Mouse (Mus musculus): Measurements from ENCODE around the gene Cyp2f2. TPM values are rescaled to one million over a fixed set of nuclear protein-coding genes. Genes with fewer than 3 reads are reported as not detected.

Gene Cyp2f2
- polyA plus RNA-seq (2014; fragmentation: Illumina TruSeq; extraction: RNeasy Lipid Tissue Mini Kit (QIAGEN cat#74804); ENCODE audit: low read depth, low replicate concordance), result 346 TPM

DNA sequence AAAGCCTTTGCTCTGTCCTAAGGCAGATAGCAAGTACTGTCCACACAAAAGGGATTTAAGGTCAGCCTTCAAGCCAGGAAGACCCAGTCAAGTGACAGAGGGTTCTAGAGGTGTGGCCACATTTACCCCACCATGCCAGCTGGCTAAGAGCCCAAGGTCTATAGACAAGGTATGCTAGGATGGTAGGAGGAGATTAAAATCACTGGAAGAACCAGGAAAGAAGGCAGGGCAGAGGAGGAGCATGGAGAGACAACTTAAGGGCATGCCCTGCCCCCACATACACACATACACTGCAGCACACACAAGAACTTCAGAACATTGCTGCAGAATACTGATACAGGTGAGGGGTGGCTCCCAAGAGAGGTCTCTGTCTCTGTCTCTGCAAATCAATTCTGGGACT is at the start of gene Cyp2f2:
Gene Cyp2f2, plus strand, starts transcription at position 234 of the 400 bp plus-strand sequence.

DNA sequence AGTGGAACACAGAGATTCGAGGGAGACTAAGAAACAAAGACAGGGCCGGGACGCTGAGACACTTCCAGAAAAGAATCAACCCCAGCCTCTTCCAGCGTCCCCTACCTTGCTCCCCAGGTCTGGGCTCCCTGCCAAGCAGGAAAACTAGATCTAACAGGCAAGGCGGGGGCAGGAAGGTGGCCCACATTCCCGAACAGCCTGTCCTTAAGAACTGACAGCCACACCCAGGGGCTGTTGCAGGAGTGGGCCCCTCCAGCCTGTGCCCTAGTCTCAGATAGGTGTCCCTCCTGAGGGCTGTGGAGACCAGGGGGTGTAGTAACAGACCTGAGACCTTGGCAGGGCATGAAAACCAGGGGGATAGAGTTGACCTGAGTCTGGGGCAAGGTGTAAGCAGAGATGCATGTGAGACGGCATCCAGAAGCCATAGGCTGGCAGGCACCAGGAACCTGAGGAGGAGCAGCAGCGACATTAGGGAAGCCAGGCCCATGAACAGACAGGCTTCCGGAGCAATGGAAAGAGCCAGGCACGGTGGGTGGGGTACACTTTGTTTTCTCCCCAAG is 33.6 kb downstream of the Cyp2f2 start, which contains the start of gene Cyp2t4:
Gene Cyp2t4, plus strand, starts transcription at position 510 of the 560 bp plus-strand sequence.

DNA sequence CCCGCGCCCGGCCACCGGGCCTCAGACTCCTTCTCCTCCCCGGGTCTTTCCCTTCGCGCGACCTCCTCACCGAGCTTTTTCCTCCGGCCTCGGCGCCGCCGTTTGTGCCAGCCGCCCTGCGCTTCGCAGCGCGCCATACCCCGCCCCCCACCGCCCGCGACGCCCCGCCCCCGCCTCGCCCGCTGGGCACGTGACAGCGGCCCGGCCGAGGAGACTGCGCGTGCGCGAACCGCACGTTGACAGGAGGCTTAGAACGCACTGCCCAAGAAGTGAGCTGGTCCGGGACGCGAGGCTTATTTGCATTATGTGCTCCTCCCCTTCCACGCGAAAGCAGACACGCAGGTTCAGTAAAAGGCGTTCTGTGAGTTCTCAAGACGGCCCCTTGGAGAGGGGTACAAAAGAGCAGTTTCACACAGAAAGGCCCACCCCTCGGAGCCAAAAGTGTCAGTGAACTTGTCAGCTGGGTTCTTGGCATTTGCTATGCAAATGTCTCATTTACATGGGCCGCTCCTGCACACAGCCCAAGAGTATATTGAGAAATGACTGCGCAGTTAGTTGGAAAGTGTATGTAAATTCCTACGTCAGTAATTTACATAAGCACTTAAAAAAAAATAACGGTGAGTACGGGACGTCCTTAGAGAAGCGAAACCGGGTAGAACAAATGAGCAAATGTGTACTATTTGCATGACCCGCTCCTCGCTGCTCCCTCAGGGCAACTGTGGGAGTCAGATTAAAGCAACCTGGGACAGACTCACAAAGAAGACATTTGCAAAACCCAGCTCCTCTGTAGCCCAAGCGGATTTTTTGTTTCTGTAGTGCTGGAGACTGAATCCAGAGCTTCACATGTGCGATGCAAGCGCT is 47.1 kb downstream of the Cyp2f2 start, which contains the start of gene Egln2:
Gene Egln2, minus strand, starts transcription at position 189 of the 861 bp plus-strand sequence.

DNA sequence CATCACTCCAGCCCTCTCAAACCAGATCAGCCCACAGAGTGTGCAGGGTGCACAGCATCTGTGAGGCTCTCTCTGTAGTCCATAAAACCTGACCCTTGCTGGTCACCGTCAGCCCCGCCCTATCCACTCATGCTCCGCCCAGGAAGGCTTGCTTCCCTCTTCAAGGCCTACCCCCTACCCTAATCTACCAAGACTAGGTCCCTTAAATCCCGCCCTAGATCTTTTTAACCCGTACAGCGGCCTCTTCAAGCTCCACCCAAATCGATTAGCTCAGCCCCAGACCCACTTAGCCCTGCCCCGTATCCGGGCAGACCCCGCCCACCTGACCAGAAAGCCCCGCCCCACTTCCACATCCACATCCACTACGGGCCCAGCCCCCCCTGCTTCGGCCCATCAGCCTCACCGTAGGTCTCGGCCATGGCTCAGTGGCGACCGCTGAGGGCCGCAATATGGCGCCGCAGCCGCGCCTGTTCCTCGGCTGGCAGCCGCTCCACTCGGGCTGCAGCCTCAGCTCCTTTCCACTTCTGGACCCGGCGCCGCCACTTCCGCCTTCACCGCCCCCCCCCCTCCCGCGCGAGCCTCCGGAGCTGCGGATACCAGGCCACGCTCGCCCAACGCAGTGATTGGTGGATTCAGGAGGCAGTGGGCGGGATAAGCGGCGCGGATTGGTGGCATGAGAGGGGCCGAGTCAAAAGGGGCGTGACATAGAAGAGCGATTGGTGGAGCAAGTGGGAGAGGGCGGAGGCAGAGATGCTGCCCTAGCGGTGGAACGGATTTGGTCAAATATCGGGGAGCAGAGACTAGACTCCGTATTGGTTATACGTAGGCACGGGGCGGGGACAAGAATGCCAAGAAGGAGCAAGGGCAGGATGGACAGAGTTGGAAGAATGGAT is 58.9 kb downstream of the Cyp2f2 start, which contains the start of gene Rab4b:
Gene Rab4b, minus strand, starts transcription at position 573 of the 893 bp plus-strand sequence.

DNA sequence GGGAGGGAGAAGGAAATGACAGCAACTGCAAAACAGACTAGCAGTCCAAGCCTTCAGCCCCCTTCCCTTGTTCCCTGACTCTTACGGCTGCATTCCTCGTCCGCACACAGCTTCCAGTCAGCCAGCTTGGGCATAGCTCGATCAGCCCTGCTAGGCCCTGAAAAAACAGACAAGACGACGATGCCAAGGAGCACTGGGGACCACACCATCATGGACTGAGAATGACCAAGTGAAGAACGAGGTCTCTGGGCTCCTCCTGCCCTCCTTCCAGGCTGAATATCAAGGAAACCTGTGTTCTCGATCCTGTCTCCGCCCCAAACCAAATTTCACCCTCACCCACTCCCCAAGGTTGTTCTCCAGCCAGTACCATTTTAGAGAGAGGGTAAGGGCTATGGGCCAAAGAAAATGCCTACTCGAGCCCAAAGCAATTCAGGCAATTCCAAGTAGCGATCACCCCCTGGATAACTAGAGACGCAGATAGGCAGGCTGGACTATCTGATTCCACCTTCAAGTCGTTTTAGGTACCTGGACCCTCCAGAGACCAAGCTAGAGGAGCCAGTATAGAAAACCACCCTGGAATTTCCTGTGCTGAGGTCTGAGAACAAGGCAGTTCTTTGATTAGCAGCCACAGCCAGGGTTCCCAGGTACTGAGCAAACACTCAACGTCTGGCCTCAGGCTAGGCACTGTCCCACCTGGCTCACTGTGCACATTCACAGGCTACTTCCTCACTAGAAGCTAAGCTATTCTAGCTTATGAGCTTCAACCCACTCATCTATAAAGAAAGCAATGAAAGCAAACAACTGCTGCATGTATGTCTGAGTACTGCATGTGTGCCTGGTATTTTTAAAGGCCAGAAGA is 61.4 kb downstream of the Cyp2f2 start, which contains the start of the genes Gm21983 and Mia:
Gene Gm21983, minus strand, starts transcription at position 250 of the 859 bp plus-strand sequence.
Gene Mia, minus strand, starts transcription at position 321 of the 859 bp plus-strand sequence.

Other genes starting within 250 kb of the Cyp2f2 start
- gene Cyp2a22, start 180.5 kb upstream of the Cyp2f2 start, polyA plus RNA-seq (2014; fragmentation: Illumina TruSeq; extraction: RNeasy Lipid Tissue Mini Kit (QIAGEN cat#74804); ENCODE audit: low read depth, low replicate concordance), result 92.9 TPM
- 1,013 TPM for gene Cyp2a12, start 90.8 kb upstream of the Cyp2f2 start, polyA plus RNA-seq (2014; fragmentation: Illumina TruSeq; extraction: RNeasy Lipid Tissue Mini Kit (QIAGEN cat#74804); ENCODE audit: low read depth, low replicate concordance)
- gene Cyp2t4, start 33.8 kb downstream of the Cyp2f2 start, polyA plus RNA-seq (2014; fragmentation: Illumina TruSeq; extraction: RNeasy Lipid Tissue Mini Kit (QIAGEN cat#74804); ENCODE audit: low read depth, low replicate concordance), result not detected
- gene Egln2, start 46.9 kb downstream of the Cyp2f2 start, polyA plus RNA-seq (2014; fragmentation: Illumina TruSeq; extraction: RNeasy Lipid Tissue Mini Kit (QIAGEN cat#74804); ENCODE audit: low read depth, low replicate concordance), result 5.2 TPM
- gene Rab4b, start 59.0 kb downstream of the Cyp2f2 start, polyA plus RNA-seq (2014; fragmentation: Illumina TruSeq; extraction: RNeasy Lipid Tissue Mini Kit (QIAGEN cat#74804); ENCODE audit: low read depth, low replicate concordance), result 2.2 TPM
- gene Gm21983, start 61.2 kb downstream of the Cyp2f2 start, polyA plus RNA-seq (2014; fragmentation: Illumina TruSeq; extraction: RNeasy Lipid Tissue Mini Kit (QIAGEN cat#74804); ENCODE audit: low read depth, low replicate concordance), result not detected
- not detected for gene Mia, start 61.2 kb downstream of the Cyp2f2 start, polyA plus RNA-seq (2014; fragmentation: Illumina TruSeq; extraction: RNeasy Lipid Tissue Mini Kit (QIAGEN cat#74804); ENCODE audit: low read depth, low replicate concordance)
- 6.4 TPM for gene BC024978, start 75.9 kb downstream of the Cyp2f2 start, polyA plus RNA-seq (2014; fragmentation: Illumina TruSeq; extraction: RNeasy Lipid Tissue Mini Kit (QIAGEN cat#74804); ENCODE audit: low read depth, low replicate concordance)
- gene Snrpa, start 76.4 kb downstream of the Cyp2f2 start, polyA plus RNA-seq (2014; fragmentation: Illumina TruSeq; extraction: RNeasy Lipid Tissue Mini Kit (QIAGEN cat#74804); ENCODE audit: low read depth, low replicate concordance), result 5.7 TPM
- 0.87 TPM for gene Itpkc, start 108.8 kb downstream of the Cyp2f2 start, polyA plus RNA-seq (2014; fragmentation: Illumina TruSeq; extraction: RNeasy Lipid Tissue Mini Kit (QIAGEN cat#74804); ENCODE audit: low read depth, low replicate concordance)
- 2.7 TPM for gene Coq8b, start 113.1 kb downstream of the Cyp2f2 start, polyA plus RNA-seq (2014; fragmentation: Illumina TruSeq; extraction: RNeasy Lipid Tissue Mini Kit (QIAGEN cat#74804); ENCODE audit: low read depth, low replicate concordance)
- gene Numbl, start 138.5 kb downstream of the Cyp2f2 start, polyA plus RNA-seq (2014; fragmentation: Illumina TruSeq; extraction: RNeasy Lipid Tissue Mini Kit (QIAGEN cat#74804); ENCODE audit: low read depth, low replicate concordance), result not detected
- gene Ltbp4, start 217.8 kb downstream of the Cyp2f2 start, polyA plus RNA-seq (2014; fragmentation: Illumina TruSeq; extraction: RNeasy Lipid Tissue Mini Kit (QIAGEN cat#74804); ENCODE audit: low read depth, low replicate concordance), result 0.74 TPM
- gene Shkbp1, start 236.1 kb downstream of the Cyp2f2 start, polyA plus RNA-seq (2014; fragmentation: Illumina TruSeq; extraction: RNeasy Lipid Tissue Mini Kit (QIAGEN cat#74804); ENCODE audit: low read depth, low replicate concordance), result 0.66 TPM
- gene Gm20479, start 237.5 kb downstream of the Cyp2f2 start, polyA plus RNA-seq (2014; fragmentation: Illumina TruSeq; extraction: RNeasy Lipid Tissue Mini Kit (QIAGEN cat#74804); ENCODE audit: low read depth, low replicate concordance), result not detected